Mouse (Mus musculus): Measurements from ENCODE around the gene Rcn1.

The Rcn1 gene

DNA sequence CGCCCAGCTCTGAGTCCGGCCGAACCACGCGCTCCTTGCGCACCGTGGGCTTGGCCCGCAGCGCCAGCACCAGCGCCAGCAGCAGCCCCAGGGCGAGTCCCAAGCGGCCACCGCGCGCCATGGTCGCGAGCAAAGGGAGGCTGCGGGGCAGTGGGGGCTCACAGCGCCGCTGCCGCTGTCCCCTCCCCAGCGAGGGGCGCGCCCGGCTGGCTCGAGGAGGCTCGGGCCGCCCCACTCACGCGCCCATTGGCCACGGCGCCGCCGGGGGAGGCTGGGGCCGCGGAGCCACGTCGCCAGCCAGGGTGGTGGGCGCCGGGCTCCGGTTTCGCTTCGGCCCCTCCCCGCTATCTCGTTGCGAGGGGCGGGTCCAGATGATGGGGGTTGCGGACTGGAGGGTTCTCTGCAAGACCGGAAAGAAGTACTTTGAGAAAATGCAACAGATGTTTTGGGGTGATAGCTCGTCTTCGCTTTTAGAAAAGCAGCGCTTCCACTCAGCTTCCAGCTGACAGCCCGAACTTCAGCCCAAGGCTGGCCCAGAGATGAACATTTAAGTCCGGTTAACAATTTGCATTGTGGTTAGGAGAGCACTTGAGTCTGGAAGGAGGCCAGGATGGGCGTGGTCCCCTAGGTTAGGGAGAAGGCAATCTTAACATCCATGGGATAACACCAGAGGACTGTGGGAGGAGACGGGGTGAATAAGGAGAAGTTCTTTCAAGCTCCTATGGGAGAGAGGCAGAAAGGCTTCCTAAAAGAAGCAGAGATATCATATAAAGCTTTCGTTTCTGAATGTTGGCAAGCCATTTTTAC, at the start of gene Rcn1:
Gene Rcn1 (minus strand): TSS at position 235 of the 807 bp plus-strand sequence.
- peak; percentile 83 to 91 for DNase-seq

DNA sequence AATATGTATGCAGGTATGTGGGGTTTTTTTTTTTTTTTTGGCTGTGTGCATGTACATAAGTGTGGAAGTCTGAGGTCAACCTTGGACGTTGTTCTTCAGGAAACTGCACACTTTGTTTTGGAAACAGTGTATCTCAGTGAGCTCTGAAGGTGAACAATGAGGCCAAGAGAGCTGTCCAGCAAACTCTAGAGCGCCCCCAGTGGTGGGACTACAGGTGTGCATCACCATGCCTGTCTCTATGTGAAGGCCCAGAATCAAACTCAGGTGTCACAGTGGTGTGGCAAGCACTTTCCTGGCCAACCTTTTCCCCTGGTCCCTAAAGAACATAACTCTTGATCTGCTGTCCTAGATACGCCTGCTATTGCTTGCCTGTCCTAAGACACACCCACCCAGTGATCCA, 45.0 kb upstream of the Rcn1 start:
- DNase-seq, result peak in 1 of 2 experiments; percentile 45

DNA sequence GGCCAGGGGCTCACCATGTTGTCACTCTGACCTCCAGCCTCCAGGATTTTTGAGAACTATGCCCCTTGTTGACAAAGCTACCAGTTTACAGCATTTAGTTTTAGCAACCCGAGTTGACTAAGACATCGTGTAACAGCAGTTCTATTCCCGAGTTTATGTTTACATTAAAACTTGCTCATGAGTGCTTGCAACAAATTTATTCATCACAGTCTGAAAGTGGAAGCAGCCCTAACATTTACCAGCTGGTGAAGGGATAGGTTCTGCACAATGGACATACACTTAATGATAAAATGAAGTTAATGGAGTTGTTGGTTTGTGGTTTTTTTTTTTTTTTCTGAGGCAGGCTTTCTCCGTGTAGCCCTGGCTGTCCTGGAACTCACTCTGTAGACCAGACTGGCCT, 39.9 kb upstream of the Rcn1 start:
- no peak for DNase-seq

DNA sequence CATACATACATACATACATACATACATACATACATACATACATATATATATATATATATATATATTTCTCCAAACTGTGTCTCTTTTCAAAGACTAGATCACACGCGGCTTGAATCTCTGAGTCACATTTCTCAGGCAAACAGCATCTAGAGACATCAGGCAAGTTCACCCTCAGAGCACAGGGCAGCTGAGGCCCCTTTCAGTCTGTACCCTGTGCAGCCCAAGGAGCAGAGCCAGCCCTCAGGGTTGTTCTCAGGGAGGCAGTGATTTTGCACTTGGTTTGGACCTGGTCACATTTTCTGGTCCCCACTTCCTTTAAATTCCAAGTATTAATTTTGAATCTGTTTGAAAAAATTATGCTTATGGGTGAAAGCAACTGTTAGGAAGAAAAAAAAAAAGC, 39.4 kb upstream of the Rcn1 start:
- DNase-seq, result no peak

DNA sequence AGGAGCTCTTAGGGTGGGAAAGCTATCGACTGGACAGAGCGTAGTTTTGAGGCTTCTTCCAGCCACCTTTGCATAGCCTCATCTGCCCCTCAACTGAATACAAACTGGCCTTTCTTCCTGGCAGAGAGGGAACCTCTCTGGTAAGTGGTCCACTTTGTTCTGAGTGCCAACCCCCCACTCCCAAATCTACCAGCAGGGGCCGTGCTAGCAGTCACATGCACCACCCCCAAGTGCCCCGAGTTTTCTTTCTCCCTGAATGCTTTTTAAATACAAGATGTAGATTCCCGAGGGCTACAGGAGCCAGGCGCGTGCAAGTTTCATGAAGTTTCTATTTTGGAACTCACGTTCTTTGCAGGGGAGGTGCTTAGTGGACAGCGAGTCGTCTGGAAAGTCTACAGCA, 33.8 kb upstream of the Rcn1 start:
- DNase-seq, result no peak

DNA sequence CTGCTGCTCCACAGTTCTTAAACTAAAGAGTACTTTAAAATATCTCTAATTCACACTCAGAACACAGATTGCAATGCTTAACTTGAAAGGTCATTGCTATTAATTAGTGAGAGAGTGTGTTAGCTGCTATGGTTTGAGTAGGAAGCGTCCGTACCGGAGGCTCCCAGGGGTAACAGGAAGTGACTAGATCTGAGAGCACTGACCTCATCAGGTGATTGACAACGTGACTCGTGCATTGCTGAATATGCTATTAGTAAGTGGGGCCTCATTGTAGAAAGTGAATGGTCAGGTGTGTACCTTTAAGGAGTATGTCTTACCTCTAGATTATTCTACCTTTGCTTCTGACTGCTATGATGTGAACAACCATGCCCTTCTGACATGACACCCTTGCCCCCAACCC, 31.3 kb upstream of the Rcn1 start:
- no peak for DNase-seq

DNA sequence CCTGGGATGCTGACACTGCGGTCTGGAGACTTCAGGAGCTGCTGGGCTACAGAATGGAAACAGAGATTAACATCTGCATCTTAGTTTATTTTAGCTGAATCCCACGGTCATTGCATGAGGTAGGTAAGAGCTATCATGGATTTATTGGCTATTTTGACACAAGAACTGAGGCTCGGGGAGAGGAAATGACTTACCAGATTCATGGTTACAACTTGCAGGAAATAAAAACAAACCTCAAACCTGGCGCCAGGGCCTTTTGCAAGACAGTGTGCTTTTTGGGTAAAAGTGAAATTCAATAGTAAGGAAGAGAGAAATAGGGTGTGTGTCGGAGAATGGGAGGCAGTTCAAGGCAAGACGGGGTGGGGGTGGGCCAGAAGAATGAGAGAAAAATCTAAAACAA, 30.8 kb upstream of the Rcn1 start:
- no peak for DNase-seq

DNA sequence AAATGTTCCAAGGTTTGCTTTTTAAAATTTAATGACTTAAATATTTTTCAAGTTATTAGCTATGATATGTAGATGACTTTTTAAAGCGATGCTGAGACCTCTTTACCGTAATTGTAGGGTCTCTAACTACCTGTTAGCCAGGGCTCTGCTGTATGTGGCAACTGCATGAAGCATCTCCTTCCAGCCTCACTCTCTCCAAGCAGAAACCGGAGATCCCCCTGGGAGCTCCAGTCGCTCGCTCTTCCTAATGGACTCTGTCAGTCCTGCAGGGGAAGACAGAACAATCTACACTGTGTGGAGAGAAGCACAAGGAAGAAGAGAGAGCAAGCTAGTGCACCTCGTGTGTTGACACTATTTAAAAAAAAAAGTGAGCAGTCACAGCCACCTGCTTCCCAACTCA, 29.3 kb upstream of the Rcn1 start:
- no peak for DNase-seq

DNA sequence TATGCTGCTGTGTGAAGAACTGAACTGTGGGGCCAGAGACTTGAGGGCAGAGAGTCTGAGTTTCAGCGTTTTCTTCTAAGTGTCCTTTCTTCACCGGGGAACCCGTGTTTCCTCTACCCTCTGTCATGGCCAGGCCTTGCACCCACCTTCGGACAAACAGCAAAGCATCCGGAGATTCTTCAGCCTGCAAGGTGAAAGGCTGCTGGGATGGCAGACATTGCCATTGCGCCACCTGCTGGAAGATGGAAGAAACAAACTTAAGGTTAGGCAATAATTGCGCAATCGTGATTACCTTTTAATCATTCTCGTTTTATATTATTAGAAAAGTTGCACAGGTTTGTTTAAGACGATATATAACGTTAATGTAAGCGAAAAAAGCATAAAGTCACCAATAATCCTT, 28.9 kb upstream of the Rcn1 start:
- peak; percentile 55 to 87 for DNase-seq

DNA sequence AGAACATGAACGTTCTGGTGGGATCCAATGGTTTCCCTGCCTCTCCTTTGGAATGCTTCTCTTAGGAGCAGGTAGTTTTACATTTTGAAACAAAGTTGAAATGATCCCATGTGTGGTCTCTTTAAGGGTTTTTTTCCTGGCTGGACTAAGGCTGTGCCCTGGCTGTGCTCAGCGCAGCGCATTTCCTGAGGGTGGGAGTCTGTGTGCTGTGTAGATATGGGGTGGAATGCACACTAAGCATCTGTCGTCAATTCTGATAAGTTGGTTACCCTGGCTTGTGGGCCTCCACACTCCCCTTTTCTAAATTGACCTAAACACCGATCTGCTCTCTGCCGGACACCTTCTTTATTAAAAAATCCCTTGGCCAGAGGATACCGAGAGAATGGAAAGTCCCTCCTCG, 28.3 kb upstream of the Rcn1 start:
- no peak for DNase-seq

DNA sequence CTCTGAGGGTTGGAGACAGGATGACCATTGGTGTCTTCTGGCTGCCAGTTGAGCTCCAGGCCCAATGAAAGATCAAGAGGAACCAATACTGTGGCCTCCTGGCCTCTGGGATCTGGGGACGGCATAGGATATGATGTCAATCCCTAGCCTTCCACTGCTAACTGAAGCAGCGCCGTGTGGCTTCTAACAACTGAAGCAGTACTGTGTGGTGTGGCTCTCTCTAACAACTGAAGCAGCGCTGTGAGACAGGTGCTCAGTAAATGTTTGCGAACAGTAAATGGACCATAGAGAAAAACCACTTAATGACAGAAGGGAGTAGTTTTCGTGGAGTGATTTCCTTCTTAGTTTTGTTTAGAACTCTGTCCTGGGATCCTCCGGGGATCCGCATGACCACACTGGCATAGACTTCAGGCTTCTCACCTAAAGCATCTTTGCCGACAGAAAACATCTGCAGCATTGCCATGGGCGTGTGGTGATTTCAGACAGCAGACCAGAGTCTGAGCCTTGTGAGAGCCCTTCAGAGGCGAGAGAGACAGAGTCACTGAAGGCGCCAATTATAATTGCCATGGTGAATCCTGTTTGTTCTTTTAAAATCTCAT, 19.6 kb upstream of the Rcn1 start:
- no peak for DNase-seq

DNA sequence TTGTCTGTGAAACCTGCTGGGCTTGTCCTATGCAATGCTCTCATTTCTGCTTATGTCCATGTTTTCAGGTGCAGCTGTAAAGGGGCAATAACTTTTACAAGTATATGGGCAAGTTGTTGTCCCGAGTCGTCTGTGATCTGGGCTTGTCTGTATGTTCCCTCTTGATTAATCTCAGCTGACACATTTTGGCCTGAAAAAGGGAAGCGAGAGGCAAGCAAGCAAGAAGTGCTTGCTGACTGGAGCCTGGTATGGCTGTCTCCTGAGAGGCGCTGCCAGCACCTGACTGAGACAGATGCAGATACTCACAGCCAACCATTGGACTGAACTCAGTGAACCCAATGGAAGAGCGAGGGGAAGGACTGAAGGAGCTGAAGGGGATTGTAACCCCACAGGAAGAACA, 18.5 kb upstream of the Rcn1 start:
- no peak for DNase-seq

DNA sequence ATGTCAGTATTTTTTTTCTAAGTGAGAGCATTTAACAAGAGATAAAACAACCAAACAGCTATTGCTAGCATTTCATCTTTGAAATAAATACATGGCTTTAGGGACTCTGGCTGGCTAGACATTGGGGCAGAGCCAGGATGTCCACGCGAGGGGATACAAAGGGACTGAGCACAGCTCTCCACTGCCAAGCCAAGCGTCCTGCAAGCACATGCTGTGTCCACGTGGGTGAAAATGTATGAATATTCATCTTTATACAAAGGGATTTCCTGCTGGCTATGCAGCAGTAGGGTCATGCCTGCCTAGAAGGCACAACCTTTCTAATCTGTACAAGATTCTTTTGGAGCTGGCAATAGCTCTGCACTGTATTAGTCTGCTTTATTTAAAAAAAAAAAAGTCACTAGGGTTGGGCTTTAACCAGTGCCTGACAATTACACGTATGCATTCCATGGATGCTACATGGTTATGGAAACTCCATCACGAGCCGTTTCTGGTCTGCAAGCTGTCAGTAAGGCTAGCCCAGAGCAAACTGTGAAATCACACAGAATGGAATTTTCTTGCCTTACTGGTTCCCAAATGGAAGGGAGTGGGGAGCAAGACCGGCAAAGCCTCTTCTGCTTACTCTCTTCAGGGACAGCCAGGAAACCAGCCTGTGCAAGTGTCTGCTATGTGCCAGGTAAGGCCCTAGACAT, 17.7 kb upstream of the Rcn1 start:
- DNase-seq, result no peak

DNA sequence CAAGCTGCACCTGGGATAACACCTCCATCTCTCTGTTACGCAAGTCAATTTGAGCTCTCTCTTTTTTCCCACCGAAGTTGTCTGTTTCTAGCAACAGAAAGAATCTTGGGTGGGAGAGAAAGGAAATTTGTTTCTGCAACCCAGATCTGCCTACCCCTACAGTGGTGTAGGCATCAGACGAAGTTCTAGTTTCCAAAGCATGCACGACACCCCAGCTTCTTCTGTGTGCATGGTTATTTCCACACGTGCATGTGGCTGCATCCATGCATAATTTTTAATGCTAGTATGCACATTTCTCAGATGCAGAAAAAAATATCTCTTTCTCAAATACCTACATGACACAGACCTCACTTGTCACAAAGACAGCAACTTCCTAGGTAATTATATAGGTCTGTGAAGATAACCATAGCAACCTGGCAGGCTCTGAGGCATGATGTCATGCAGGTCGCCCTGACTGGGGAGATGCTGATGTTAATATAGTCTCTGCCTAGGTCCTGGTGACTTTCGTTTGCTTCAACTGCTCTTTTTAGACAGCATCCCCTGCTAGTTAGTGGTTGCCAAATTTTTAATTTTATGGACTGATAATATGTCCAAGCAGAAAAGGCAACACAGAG, 17.0 kb upstream of the Rcn1 start:
- no peak for DNase-seq

DNA sequence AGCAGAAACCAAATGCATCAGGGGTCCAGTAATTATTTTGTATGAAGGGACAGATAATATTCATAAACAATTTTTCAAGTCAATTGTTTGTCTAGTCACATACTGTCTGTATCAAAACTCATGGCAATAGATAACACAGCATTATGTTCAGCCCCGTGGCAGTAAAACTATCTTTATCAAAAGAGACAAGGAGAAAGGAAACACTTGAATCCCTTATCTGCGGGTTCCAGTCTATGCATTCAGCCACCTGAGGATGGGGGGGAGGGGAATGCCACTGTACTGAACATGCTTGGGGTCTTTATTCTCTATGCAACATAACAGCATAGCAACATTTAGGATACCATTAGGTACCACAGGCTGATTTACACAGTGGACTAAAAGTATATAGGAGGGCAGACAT, 15.2 kb upstream of the Rcn1 start:
- DNase-seq, result no peak

DNA sequence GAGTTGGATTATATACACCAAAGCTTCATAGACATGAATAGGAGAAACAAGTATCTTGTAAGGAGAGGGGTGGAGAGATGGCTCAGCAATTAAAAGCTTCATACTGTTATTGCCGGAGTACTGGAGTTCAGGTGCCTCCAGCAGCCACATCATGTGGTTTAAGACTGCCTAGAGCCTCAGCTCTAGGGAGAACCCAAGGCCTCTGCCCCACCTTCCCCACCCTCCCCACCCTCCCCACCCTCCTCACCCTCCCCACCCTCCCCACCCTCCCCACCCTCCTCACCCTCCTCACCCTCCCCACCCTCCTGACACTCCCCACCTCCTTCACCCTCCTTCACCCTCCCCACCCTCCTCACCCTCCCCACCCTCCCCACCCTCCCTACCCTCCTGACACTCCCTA, 10.1 kb upstream of the Rcn1 start:
- no peak for DNase-seq

DNA sequence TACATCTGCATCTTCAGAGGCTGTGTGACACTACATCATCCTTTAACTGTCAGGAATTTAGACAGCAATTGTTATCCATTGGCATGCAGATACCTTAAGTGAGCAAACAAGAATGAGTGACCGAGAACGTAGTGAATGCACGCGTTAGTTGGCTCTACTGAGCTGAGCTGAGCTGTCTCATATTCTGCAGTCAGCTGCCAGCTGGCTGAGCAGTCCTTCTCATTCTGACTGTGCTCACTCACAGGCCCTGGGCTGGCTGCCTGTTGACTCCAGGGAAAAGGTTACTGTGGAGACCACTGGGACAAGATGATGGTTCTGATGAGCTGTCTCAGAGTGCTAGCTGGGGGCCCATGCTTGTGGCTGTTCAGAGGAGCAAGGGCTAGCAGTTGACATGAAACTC, 9.4 kb upstream of the Rcn1 start:
- DNase-seq, result no peak

DNA sequence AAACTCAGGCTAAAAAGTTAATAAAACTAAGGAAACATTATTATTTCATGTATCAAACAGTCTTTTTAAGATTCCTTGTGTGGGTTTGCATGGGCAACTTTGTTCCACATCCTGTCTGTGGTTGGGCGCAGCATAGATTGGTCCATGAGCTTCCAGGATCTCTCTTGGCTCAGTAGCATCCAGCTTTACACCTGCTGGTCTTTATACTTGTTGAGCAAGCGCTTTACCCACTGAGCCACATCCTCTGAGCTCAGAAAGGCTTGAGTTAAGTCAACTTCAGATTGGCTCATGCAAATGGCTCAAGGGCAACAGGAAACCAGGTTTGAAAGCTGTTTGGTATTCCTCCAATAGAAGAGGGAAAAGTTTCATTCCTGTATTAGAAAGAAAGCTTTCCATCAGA, 3.1 kb upstream of the Rcn1 start:
- no peak for DNase-seq

DNA sequence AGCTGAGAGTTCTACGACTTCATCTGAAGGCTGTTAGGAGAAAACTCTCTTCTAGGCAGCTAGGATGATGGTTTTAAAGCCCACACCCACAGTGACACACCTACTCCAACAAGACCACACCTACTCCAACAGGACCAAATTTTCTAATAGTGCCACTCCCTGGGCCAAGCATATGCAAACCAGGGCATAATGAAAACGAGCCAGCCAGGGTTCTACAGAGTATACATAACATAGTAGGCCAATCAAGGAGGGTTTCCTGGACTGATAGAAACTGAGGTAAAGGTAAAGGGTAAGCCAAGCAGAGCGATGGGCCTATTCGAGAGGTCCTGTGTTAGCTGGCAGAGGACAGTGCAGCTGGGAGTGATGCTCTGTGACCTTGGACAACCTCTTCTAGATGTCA, 1.4 kb upstream of the Rcn1 start:
- no peak for DNase-seq

DNA sequence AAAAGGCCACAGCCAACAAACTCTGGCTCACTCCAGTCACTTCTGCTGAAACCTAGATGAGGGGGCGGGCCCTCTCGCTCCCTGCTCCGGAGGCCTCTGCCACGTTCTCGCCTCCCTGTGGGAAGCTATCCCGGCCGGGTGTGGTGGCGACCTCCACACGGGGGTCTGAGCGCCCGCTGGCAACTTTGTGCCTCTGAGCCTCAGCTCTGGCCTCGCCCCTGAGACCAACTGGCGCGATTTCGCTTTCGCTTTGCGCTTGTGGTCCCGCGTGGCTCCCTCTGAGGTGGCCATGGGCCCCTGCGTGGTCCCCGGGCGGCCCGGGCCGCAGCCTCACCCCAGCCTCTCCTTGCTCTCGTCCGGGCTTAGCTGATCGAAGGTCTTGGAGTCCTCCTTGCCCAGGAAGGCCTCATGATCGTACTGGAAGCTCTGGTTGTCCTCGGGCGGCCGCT, 459 bp downstream of the Rcn1 start:
- peak; percentile 41 to 71 for DNase-seq

DNA sequence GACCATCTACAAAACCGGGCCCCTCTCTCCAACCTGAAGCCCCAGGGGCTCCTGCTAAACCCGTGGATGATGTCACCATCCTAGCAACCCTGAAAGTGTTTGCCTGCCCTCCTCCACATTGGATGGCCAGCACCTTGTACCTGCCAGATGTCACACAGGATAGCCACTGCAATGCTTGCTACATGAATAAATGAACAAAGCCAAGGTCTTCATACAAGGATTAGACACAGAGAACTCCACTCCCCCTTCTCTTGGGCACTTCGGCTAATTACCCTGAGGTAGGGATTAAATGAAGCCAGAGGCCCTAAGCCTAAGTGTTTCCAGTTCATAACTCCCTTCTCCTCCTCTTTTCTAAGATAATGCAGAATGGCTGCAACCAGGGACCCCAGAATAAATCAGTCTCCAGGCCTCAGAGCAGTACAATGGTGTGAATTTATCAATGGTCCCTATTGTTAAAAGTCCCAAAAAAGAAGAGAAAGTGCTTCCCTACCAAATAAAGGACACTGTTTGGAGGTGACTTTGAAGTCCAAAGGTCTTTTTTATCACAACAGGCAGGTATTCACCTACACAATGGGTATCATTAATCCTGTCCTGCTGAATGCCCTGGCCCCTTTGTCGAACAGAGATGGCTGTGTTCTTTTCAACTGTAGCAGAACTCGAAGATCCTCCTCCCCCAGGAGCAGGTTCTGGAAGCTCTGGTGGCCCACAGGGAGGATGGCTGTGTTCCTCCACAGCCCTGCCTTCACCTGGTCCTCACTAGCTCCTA, 1.5 kb downstream of the Rcn1 start:
- no peak for DNase-seq

DNA sequence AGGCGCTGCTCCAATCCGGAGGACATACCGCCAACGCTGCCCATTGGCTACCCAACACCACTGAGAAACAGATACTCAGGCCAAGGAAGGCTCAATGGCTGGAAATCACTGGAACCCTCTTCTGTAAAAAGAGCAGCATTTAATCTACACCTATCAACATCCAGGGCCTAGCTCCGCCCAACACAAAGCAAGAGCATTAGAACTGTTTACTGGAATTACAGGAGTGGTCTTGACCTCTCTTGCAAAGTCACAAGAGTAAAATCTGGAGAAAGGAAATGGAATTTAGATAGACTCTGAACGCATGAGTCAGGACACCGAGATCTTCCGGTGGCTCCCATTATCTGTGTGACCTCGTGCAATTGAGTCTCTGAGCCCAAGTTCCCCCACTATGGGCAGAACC, 3.1 kb downstream of the Rcn1 start:
- no peak for DNase-seq

DNA sequence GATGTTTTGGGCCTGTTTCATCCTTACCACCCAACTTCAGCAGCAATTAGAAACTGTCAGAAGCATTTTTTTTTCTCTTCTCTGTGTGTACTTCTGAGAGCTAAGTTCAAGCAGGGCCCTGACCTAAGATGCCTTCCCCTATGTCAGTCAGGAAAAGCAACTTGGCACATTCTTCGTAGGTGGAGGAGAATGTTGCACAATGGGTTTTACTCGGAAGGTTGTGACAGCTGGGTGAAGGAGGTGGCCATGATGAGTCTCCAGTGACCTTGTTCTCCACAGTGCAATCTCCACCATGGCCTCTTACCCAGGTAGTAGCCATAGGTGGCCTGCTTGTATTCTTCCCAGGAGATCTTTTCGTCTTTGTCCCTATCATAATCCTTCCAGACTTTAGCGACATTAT, 4.7 kb downstream of the Rcn1 start:
- no peak for DNase-seq

Data from kidney, postnatal 36 days (tissue).